Mouse (Mus musculus) lung, embryonic 14.5 days (tissue): ENCODE measurements around the gene Tigit. TPM values are rescaled to one million over a fixed set of nuclear protein-coding genes. Genes with fewer than 3 reads are reported as not detected.

Source experiments
- ATAC-seq: fragments of 200-750 bp; cut with Nextera tagmentation; 2 replicates; pipeline ENCODE4 v1.8.0; 2017; ENCODE audit warnings: mild to moderate bottlenecking, moderate TSS enrichment, moderate library complexity; ENCODE audit not compliant: insufficient read depth
- DNase-seq: peaks from one replicate; pipeline ENCODE4 v3.0.0-alpha.2; 2015
- H3K27ac ChIP-seq: fragments of 300-500 bp; sonication (generic); 2 replicates; pipeline ENCODE4 v1.5.1; 2014; ENCODE audit warnings: low read depth, mild to moderate bottlenecking, moderate library complexity
- H3K27me3 ChIP-seq: fragments of 300-500 bp; sonication (generic); 2 replicates; pipeline ENCODE4 v1.6.1; 2014; ENCODE audit warnings: low read length, control low read depth; ENCODE audit not compliant: insufficient read depth
- H3K36me3 ChIP-seq: fragments of 300-500 bp; sonication (generic); 2 replicates; pipeline ENCODE4 v1.6.1; 2014; ENCODE audit warnings: control low read depth; ENCODE audit not compliant: insufficient read depth
- H3K4me1 ChIP-seq: fragments of 300-500 bp; sonication (generic); 2 replicates; pipeline ENCODE4 v1.6.1; 2014; ENCODE audit warnings: antibody characterized with exemption, control low read depth; ENCODE audit not compliant: insufficient read depth
- H3K4me2 ChIP-seq: fragments of 300-500 bp; sonication (generic); 2 replicates; pipeline ENCODE4 v1.6.1; 2014; ENCODE audit warnings: mild to moderate bottlenecking
- H3K4me3 ChIP-seq: fragments of 300-500 bp; sonication (generic); 2 replicates; pipeline ENCODE4 v1.5.1; 2014; ENCODE audit warnings: low read depth, low read length
- H3K9ac ChIP-seq: fragments of 300-500 bp; sonication (generic); 2 replicates; pipeline ENCODE4 v1.6.1; 2014
- H3K9me3 ChIP-seq: fragments of 300-500 bp; sonication (generic); 2 replicates; pipeline ENCODE4 v1.6.1; 2016; ENCODE audit warnings: low read depth, low read length, control low read depth
- CTCF ChIP-seq: IDR thresholded peaks from 2 replicates; pipeline ENCODE4 v1.5.1; 2016; ENCODE audit warnings: antibody characterized with exemption, low read depth
- WGBS: fragments of 180-500 bp; shearing (Covaris S2); extraction: QIAGEN DNeasy Blood & Tissue Kit; methylation state at CpG from one replicate; pipeline ENCODE4 v1.1.7; 2014; 5-methylcytosine and 5-hydroxymethylcytosine counted together
- polyA plus RNA-seq: library from polyadenylated mRNA; unstranded; fragments of >200 nt; fragmentation: Nextera tagmentation; extraction: Ambion mirVana; gene quantifications from 2 replicates; pipeline ENCODE4 v1.2.1, GENCODE M21; 2014

Tigit gene
- polyA plus RNA-seq: not detected in 2 replicates

GRCm38 (mm10) chr16:43663978-43664579, at the start of gene Tigit:
TSS of gene Tigit (minus strand) at chr16:43664146.
- H3K4me1 ChIP-seq: no peaks in the 10 kb centered on the region
- H3K27ac ChIP-seq: no peak within 1 kb of the TSS
- no peak within 1 kb of the TSS for H3K4me3 ChIP-seq
- ATAC-seq (no peak), DNase-seq (no peak)
- 52% methylated on average over 7 of the region's 7 CpGs for WGBS
- H3K4me2 ChIP-seq: no peak within 1 kb of the TSS
- no peaks in the 10 kb centered on the region for H3K27me3 ChIP-seq
- no peak within 1 kb of the TSS for H3K9ac ChIP-seq
- TF ChIP-seq CTCF: no peak
- H3K36me3 ChIP-seq: no peaks in the 10 kb centered on the region
- no peaks in the 10 kb centered on the region for H3K9me3 ChIP-seq

DNA sequence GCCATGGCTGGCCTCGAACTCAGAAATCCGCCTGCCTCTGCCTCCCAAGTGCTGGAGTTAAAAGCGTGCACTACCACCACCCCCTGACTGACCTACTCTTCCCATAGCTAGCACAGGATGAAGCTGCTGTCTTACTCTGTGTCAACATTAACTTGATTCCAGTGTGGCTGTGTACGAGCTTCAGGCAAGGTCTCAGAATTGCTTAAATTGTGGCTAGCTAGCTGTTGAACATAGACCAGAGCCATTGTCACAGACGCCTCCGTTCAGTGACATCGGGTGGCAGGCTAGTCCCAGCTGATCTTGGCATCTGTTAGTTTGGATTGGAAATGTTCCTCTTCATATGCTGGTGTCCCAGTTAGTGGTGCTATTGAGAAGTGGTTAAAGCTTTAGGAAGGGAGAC, 47.4 kb upstream of the Tigit start:
- no peak overlapping the region for H3K4me2 ChIP-seq
- no peak overlapping the region for H3K9ac ChIP-seq
- no peak for ATAC-seq
- H3K4me3 ChIP-seq: no peak overlapping the region
- H3K27ac ChIP-seq: no peak overlapping the region
- no peaks in the 10 kb centered on the region for H3K27me3 ChIP-seq
- no peaks in the 10 kb centered on the region for H3K9me3 ChIP-seq
- H3K4me1 ChIP-seq: no peaks in the 10 kb centered on the region
- no peak for DNase-seq
- 87% methylated on average over 7 of the region's 7 CpGs for whole genome bisulfite sequencing
- no peak for TF ChIP-seq CTCF
- H3K36me3 ChIP-seq: no peaks in the 10 kb centered on the region

DNA sequence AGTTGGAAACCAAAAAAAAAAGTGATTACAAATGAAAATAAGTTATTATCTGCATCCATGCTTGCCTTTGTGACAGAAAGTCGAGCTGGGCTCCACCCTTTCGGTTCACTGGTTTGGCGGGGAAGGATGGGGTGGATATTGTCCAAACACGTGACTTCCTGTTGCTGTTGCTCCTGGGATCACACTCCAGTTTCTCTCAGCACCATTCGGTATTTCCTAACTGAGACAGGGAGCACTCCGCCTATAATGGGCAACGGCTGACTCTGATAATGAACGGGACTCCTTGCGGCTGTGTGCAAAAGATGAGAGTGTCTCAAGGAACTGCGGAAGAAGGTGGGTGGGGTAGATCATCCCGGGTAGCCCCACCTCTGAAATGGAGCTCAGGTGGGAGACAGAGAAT, 46.7 kb upstream of the Tigit start:
- no peak for TF ChIP-seq CTCF
- Histone ChIP-seq H3K4me1 (no peaks in the 10 kb centered on the region), H3K27ac (no peak overlapping the region), H3K27me3 (no peaks in the 10 kb centered on the region), H3K9ac (no peak overlapping the region), H3K36me3 (no peaks in the 10 kb centered on the region), H3K4me3 (no peak overlapping the region), H3K9me3 (no peaks in the 10 kb centered on the region), H3K4me2 (no peak overlapping the region)
- no peak for ATAC-seq
- DNase-seq: no peak
- 68% methylated on average over 11 of the region's 11 CpGs for WGBS

GRCm38 (mm10) chr16:43710134-43710475, 46.2 kb upstream of the Tigit start:
- H3K9me3 ChIP-seq: no peaks in the 10 kb centered on the region
- no peaks in the 10 kb centered on the region for H3K36me3 ChIP-seq
- H3K4me2 ChIP-seq: peak overlapping the region; percentile 55
- no peaks in the 10 kb centered on the region for H3K4me1 ChIP-seq
- ATAC-seq: no peak
- no peak overlapping the region; the same call in 1 of the 2 replicates for H3K4me3 ChIP-seq
- H3K27me3 ChIP-seq: no peaks in the 10 kb centered on the region
- no peak overlapping the region for H3K9ac ChIP-seq
- H3K27ac ChIP-seq: no peak overlapping the region
- TF ChIP-seq CTCF: no peak
- DNase-seq: no peak
- 41% methylated on average over 6 of the region's 6 CpGs for WGBS

DNA sequence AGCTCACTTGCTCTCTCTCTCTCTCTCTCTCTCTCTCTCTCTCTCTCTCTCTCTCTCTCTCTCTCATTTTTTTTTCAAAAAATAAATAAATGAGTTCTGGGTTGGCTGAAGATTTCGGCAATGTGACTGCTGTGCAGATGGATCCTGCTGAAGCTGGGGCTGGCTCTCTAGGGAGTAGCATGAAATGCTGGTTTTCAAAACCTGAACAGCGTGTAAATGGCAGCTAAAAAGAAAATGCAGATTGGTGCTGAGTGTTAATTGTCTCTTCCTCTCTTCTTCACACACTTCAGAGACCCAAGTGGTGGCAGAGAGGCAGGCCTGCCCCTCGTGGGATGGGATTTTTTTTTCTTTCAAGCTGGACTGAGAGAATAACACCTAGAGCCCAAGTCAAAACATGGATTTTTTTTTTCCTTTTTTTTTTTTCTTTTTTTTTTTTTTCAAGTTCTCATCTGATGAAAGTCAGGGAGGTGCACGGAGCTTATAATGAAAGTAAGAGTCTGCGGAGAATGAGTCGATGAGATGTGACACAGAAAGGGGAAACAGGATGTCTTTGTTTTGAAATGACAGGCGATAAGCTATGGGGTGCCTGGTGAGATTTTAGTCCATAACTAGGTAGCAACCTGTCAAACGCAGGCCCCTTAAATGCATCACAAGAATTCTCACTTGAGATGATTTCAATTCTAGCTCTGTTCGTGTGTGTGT, 45.6 kb upstream of the Tigit start:
- no peak for TF ChIP-seq CTCF
- Histone ChIP-seq H3K9me3 (no peaks in the 10 kb centered on the region), H3K9ac (no peak overlapping the region), H3K27me3 (no peaks in the 10 kb centered on the region), H3K4me2 (peak overlapping the region; percentile 55), H3K36me3 (no peaks in the 10 kb centered on the region), H3K27ac (no peak overlapping the region), H3K4me1 (no peaks in the 10 kb centered on the region), H3K4me3 (peak overlapping the region; percentile 12; the same call in 1 of the 2 replicates)
- 21% methylated on average over 9 of the region's 9 CpGs for WGBS
- ATAC-seq (no peak), DNase-seq (peak; percentile 30)

DNA sequence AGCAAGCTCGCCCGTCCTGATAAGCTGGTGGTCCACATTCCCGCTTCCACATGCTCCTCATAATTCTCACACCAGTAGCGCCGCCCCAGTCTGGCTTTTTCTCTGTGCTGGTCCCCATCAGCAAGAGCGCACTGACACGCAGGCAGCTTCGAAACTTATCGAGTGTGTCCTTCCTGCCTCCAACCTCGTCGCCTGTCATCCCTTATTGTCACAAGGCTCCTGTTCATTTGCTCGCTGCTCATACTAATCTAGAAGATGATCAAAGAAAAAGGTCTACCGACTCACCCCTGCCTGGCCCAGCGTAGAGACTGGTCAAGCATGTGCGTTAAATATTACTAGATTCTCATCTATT, 45.1 kb upstream of the Tigit start:
- WGBS: 33% methylated on average over 15 of the region's 15 CpGs

DNA sequence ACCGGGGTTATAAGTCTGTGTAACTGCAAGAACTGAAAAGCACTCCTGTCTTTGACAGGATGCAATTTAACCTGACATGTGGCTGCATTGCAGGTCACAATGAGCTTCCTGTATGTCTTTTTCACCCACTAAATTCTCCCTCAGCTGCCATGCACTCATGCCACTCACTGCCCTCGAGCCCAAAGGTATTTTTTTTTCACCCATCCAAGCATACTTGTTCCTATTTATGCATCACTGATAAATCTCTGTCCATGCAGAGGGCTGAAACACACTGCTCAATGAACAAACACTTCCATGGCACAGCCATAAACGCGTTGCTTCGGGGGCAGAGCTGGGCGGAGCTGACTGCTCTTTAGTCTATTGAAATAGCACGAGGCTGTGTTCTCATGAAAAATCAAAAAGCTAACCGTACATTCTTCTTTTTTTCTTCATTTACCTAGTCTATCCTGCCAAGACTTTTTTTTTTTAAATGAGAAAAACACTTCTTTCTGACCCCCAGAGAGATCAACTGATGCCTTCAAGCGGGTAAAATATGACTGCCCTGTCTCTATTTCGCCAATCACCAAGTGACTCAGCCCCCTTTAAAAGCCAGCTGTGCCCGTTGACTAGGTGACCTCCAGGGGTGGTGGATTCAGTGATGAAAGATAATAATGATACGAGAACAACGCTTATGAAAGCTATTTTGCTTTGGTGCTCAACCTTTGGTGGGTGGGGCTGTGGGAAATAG, 44.6 kb upstream of the Tigit start:
- ATAC-seq (no peak), DNase-seq (no peak)
- no peak overlapping the region for H3K9ac ChIP-seq
- no peaks in the 10 kb centered on the region for H3K9me3 ChIP-seq
- WGBS: 41% methylated on average over 13 of the region's 13 CpGs
- H3K4me3 ChIP-seq: no peak overlapping the region
- H3K4me1 ChIP-seq: no peaks in the 10 kb centered on the region
- no peaks in the 10 kb centered on the region for H3K36me3 ChIP-seq
- H3K4me2 ChIP-seq: peak overlapping the region; percentile 55
- H3K27ac ChIP-seq: no peak overlapping the region
- H3K27me3 ChIP-seq: no peaks in the 10 kb centered on the region
- no peak for TF ChIP-seq CTCF

More for the DNA sequence above, 45.1 kb upstream of the Tigit start:
- H3K27me3 ChIP-seq: no peaks in the 10 kb centered on the region
- ATAC-seq: peak; percentile 41; the same call in 1 of the 2 replicates
- no peaks in the 10 kb centered on the region for H3K4me1 ChIP-seq
- DNase-seq: peak; percentile 50
- no peak for TF ChIP-seq CTCF
- H3K27ac ChIP-seq: no peak overlapping the region
- H3K36me3 ChIP-seq: no peaks in the 10 kb centered on the region
- H3K4me3 ChIP-seq: peak overlapping the region; percentile 12; the same call in 1 of the 2 replicates
- H3K4me2 ChIP-seq: peak overlapping the region; percentile 55
- no peaks in the 10 kb centered on the region for H3K9me3 ChIP-seq
- H3K9ac ChIP-seq: no peak overlapping the region
